Mouse (Mus musculus) heart, adult 11 months (tissue): ENCODE results near the gene Olfr1055.
"Not testable (repeated sequence)": the region's sequence is repeated elsewhere in the genome, so short reads cannot be mapped to it uniquely, and the experiment has no call there.

Source experiments
- DNase-seq: peaks from one replicate; pipeline ENCODE4 v3.0.0; 2022

Olfr1055 gene

GRCm38 (mm10) chr2:86350184-86350583, at the start of gene Olfr1055:
Olfr1055 (minus strand) TSS chr2:86350284.
- no peak for DNase-seq

DNA sequence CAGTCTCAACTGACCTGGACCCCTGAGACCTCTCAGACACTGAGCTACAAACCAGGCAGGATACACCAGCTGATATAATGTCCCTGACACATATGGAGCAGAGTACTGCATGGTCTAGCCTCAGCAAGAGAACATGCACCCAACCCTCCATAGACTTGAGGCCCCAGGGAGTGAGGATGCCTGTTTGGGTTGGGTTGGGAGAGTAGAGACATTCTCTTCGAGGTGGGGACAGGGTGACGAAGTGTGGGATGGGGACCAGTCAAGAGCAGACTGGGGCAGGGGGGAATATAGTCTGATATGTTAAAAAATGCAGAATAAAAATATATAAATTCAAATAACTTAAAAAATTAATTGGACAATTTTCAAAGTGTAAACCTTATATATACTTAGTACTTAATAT, 45.0 kb upstream of the Olfr1055 start:
- DNase-seq, result no peak

- DNase-seq, result not testable (repeated sequence)
These were observed 38.4 kb upstream of the Olfr1055 start, which contains the start of gene Olfr1058 for GRCm38 (mm10) chr2:86388461-86388860. Olfr1058 (minus strand) TSS chr2:86388561.

DNA sequence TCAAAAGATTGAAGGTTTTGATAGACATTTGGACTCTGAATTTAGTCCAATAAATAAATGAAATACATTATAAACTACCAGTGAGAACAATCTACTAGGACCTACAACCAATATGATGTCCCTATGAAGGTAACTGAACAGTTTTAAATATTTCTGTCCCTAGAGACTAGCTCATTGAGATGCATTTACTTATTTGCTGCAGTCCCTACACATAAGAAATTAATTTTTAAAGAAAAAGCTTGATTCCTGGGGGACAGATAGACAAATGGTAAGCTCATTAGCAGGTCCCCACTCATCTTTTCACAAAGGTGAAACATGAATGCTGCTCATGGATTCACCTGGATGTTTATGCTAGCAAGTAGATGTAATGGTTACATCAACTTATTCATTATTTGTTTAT, 28.2 kb upstream of the Olfr1055 start, which contains the start of gene Olfr1057:
Olfr1057 (minus strand) TSS at position 101 of the 400 bp plus-strand sequence.
- no peak for DNase-seq

GRCm38 (mm10) chr2:86366342-86366741, 16.3 kb upstream of the Olfr1055 start:
- DNase-seq, result not testable (repeated sequence)

- DNase-seq, result no peak
These were observed 12.3 kb upstream of the Olfr1055 start, which contains the start of gene Olfr1056 for GRCm38 (mm10) chr2:86362369-86362768. Olfr1056 (minus strand) TSS chr2:86362469.

GRCm38 (mm10) chr2:86351751-86352150, 1.7 kb upstream of the Olfr1055 start:
- not testable (repeated sequence) for DNase-seq

- DNase-seq, result no peak
These were observed 14.8 kb downstream of the Olfr1055 start, which contains the start of gene Olfr1054 for GRCm38 (mm10) chr2:86335333-86335732. Olfr1054 (minus strand) TSS chr2:86335433.

DNA sequence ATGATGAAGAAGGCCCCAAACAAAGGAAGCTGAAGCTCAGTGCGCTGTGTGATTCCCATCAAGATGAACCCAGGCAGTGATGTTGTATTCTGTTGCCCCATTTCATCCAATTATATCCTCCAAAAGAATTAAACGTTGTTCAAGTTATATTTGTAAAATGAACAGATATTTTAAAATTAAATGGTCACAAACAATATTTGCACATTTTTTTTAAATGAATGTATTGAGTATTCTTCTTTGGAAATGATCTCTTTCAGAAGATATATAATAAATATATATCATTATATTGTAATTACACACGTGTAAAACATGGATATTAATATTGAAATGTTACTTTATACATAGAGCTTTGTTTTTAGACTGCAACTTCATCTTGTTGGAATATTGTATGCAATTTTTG, 34.9 kb downstream of the Olfr1055 start, which contains the start of gene Olfr1053:
Olfr1053 (minus strand) TSS at position 101 of the 400 bp plus-strand sequence.
- no peak for DNase-seq
